Mouse (Mus musculus) spleen, adult 2 months (tissue): ENCODE results near the gene Fam3c. TPM values are rescaled to one million over a fixed set of nuclear protein-coding genes. Genes with fewer than 3 reads are reported as not detected.

Source experiments
- DNase-seq, 2 experiments: peaks; one replicate each; pipeline versions ENCODE4 v3.0.0 to v3.0.0-alpha.2; 2012 to 2021; ENCODE audit warnings: low spot score in 2 of 2, low read depth in 1 of 2
- H3K27ac ChIP-seq: fragments of 200-500 bp; 2 replicates; pipeline ENCODE4 v1.5.1; 2012; ENCODE audit warnings: low read length, inconsistent platforms; ENCODE audit not compliant: insufficient read depth
- H3K27me3 ChIP-seq: fragments of 200-500 bp; 2 replicates; pipeline ENCODE4 v1.6.1; 2012; ENCODE audit warnings: mild to moderate bottlenecking, moderate library complexity, low read length, inconsistent platforms; ENCODE audit not compliant: control insufficient read depth, insufficient read depth
- H3K36me3 ChIP-seq: fragments of 200-500 bp; 2 replicates; pipeline ENCODE4 v1.6.1; 2012; ENCODE audit warnings: mild to moderate bottlenecking, low read length, inconsistent platforms; ENCODE audit not compliant: control insufficient read depth, insufficient read depth
- H3K4me1 ChIP-seq: fragments of 200-500 bp; 2 replicates; pipeline ENCODE4 v1.6.1; 2011; ENCODE audit warnings: inconsistent platforms; ENCODE audit not compliant: control insufficient read depth, insufficient read depth, insufficient read length
- H3K4me3 ChIP-seq: fragments of 200-500 bp; 2 replicates; pipeline ENCODE4 v1.5.1; 2011; ENCODE audit warnings: mild to moderate bottlenecking, inconsistent platforms; ENCODE audit not compliant: insufficient read depth, insufficient read length; ENCODE audit errors: extremely low read depth
- CTCF ChIP-seq: fragments of 200-500 bp; IDR thresholded peaks from 2 replicates; pipeline ENCODE4 v1.5.1; 2011; ENCODE audit warnings: mild to moderate bottlenecking, inconsistent platforms; ENCODE audit not compliant: insufficient read depth, insufficient read length, insufficient replicate concordance; ENCODE audit errors: extremely low read depth
- WGBS: fragments of 180-500 bp; shearing (Covaris S2); methylation state at CpG from one replicate; pipeline ENCODE4 v1.1.7; 2018; 5-methylcytosine and 5-hydroxymethylcytosine counted together
- polyA plus RNA-seq: library from polyadenylated mRNA; depleted of rRNA; stranded (reverse); fragments of >200 nt; gene quantifications from 2 replicates; pipeline ENCODE4 v1.2.3, GENCODE M21; 2012; rRNA removed

Fam3c gene
- polyA plus RNA-seq, 1 experiment = 3.9 TPM

GRCm38 (mm10) chr6:22258784-22259183, 97.3 kb downstream of the Fam3c start:
- WGBS = 86% methylated on average over 4 of the region's 4 CpGs

More at GRCm38 (mm10) chr6:22258784-22259183, 97.3 kb downstream of the Fam3c start:
- Histone ChIP-seq H3K4me1 (no peaks in the 10 kb centered on the region), H3K27ac (no peak overlapping the region), H3K27me3 (no peaks in the 10 kb centered on the region), H3K4me3 (no peak overlapping the region), H3K36me3 (no peaks in the 10 kb centered on the region)
- DNase-seq = no peak
- no peak for TF ChIP-seq CTCF

Other genes with a start within 250 kb of the Fam3c start
- 0.08 and 0.11 TPM in 2 replicates for gene Wnt16, start 68.0 kb downstream of the Fam3c start, polyA plus RNA-seq